Mouse (Mus musculus) kidney, postnatal 0 days (tissue): ENCODE measurements around the gene Suox. TPM values are rescaled to one million over a fixed set of nuclear protein-coding genes. Genes with fewer than 3 reads are reported as not detected.
"Not testable (repeated sequence)": the region's sequence is repeated elsewhere in the genome, so short reads cannot be mapped to it uniquely, and the experiment has no call there.

Experiments used
- ATAC-seq: fragments of 200-750 bp; cut with Nextera tagmentation; replicated peaks from 2 replicates; pipeline ENCODE4 v1.8.0; 2017; ENCODE audit warnings: low read depth, moderate number of reproducible peaks, moderate TSS enrichment, moderate library complexity; ENCODE audit not compliant: low FRiP score
- DNase-seq: peaks from one replicate; pipeline ENCODE4 v3.0.0-alpha.2; 2016; ENCODE audit warnings: low spot score
- H3K27ac ChIP-seq: fragments of 300-500 bp; sonication (generic); 2 replicates; pipeline ENCODE4 v1.5.1; 2014; ENCODE audit warnings: mild to moderate bottlenecking
- H3K27me3 ChIP-seq: fragments of 300-500 bp; sonication (generic); 2 replicates; pipeline ENCODE4 v1.6.1; 2014; ENCODE audit warnings: low read length, mixed read lengths; ENCODE audit not compliant: insufficient read depth
- H3K36me3 ChIP-seq: fragments of 300-500 bp; sonication (generic); 2 replicates; pipeline ENCODE4 v1.6.1; 2014; ENCODE audit warnings: low read length, mixed read lengths; ENCODE audit not compliant: insufficient read depth
- H3K4me1 ChIP-seq: fragments of 300-500 bp; sonication (generic); replicated peaks from 2 replicates; pipeline ENCODE4 v1.6.1; 2014; ENCODE audit warnings: antibody characterized with exemption, low read length, mixed read lengths; ENCODE audit not compliant: insufficient read depth
- H3K4me2 ChIP-seq: fragments of 300-500 bp; sonication (generic); 2 replicates; pipeline ENCODE4 v1.6.1; 2014; ENCODE audit warnings: mild to moderate bottlenecking, low read length, moderate library complexity, mixed read lengths
- H3K4me3 ChIP-seq: fragments of 300-500 bp; sonication (generic); replicated peaks from 2 replicates; pipeline ENCODE4 v1.5.1; 2014; ENCODE audit warnings: low read depth, low read length
- H3K9ac ChIP-seq: fragments of 300-500 bp; sonication (generic); 2 replicates; pipeline ENCODE4 v1.6.1; 2014; ENCODE audit warnings: low read depth, low read length
- H3K9me3 ChIP-seq: fragments of 300-500 bp; sonication (generic); replicated peaks from 2 replicates; pipeline ENCODE4 v1.6.1; 2016; ENCODE audit warnings: low read length, inconsistent platforms, mixed read lengths
- CTCF ChIP-seq: IDR thresholded peaks from 2 replicates; pipeline ENCODE4 v1.5.1; 2016; ENCODE audit warnings: antibody characterized with exemption, low read depth, mild to moderate bottlenecking, moderate library complexity
- WGBS: fragments of 180-500 bp; shearing (Covaris S2); extraction: QIAGEN DNeasy Blood & Tissue Kit; methylation state at CpG from one replicate; pipeline ENCODE4 v1.1.7; 2014; 5-methylcytosine and 5-hydroxymethylcytosine counted together
- polyA plus RNA-seq: library from polyadenylated mRNA; unstranded; fragments of >200 nt; fragmentation: Nextera tagmentation; extraction: Ambion mirVana; gene quantifications from 2 replicates; pipeline ENCODE4 v1.2.1, GENCODE M21; 2015

The Suox gene
- polyA plus RNA-seq, 1 experiment from 2014 or later = 15.1 TPM

GRCm38 (mm10) chr10:128629746-128630145 is 44.1 kb downstream of the Suox start:
- Histone ChIP-seq H3K9me3 (no peaks in the 10 kb centered on the region), H3K9ac (no peak overlapping the region), H3K4me3 (no peak overlapping the region), H3K36me3 (no peaks in the 10 kb centered on the region), H3K27ac (no peak overlapping the region), H3K27me3 (no peaks in the 10 kb centered on the region), H3K4me2 (no peak overlapping the region), H3K4me1 (no peaks in the 10 kb centered on the region)
- no peak for TF ChIP-seq CTCF
- DNase-seq = no peak
- no peak for ATAC-seq
- 81% methylated on average over 2 of the region's 2 CpGs for WGBS

GRCm38 (mm10) chr10:128627398-128628317 is 46.2 kb downstream of the Suox start:
- 77% methylated on average over 10 of the region's 10 CpGs for WGBS
- ATAC-seq = no peak

GRCm38 (mm10) chr10:128626311-128627310 is 47.3 kb downstream of the Suox start, which contains the start of gene Rps26:
Rps26 (minus strand) TSS chr10:128626747.
- peak; percentile 97 for ATAC-seq
- Histone ChIP-seq H3K36me3 (peaks cover 14% of the 10 kb centered on the region; the same call in 1 of the 2 replicates), H3K27me3 (no peaks in the 10 kb centered on the region), H3K27ac (peak within 1 kb of the TSS; percentile 69; the same call in 1 of the 2 replicates), H3K4me2 (peak within 1 kb of the TSS; percentile 76), H3K4me3 (peak within 1 kb of the TSS; percentile 72), H3K9me3 (no peaks in the 10 kb centered on the region), H3K9ac (peak within 1 kb of the TSS; percentile 90), H3K4me1 (no peaks in the 10 kb centered on the region)
- peak; percentile 60 for TF ChIP-seq CTCF
- DNase-seq = peak; percentile 99
- WGBS = 1% methylated on average over 40 of the region's 40 CpGs

More at GRCm38 (mm10) chr10:128627398-128628317, 46.2 kb downstream of the Suox start:
- TF ChIP-seq CTCF = no peak
- Histone ChIP-seq H3K4me1 (no peaks in the 10 kb centered on the region), H3K4me2 (no peak overlapping the region), H3K27ac (no peak overlapping the region), H3K36me3 (peaks cover 14% of the 10 kb centered on the region; the same call in 1 of the 2 replicates), H3K27me3 (no peaks in the 10 kb centered on the region), H3K9me3 (no peaks in the 10 kb centered on the region), H3K9ac (no peak overlapping the region), H3K4me3 (no peak overlapping the region)
- DNase-seq = no peak

DNA sequence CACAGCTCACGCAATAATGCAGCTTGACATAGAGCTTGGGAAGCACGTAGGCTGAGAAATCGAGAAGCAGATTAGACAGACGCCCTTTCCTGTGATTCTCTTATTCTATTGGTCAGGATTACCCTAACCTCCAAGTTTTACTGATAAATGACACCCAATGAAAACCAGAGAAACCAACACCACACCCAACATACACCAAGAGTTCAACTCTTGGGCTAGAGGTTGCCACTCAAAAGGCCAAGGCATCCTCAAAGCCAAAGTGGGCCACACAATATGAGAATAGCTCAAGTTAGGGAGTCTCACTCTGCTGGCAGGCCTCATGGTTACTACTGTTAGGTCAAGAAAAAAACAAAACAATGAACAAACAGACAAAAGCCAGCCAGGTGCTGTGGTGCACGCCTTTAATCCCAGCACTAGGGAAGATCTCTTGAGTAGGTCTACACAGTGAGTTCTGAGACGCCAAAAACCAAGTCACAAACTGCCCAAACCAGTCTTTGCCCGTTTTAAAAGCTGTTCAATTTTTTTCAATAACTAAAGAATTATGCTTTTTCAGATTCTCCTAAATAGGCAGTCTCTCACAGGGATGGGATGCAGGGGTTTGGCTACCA is 48.5 kb downstream of the Suox start:
- no peaks in the 10 kb centered on the region for H3K27me3 ChIP-seq
- peak overlapping the region; percentile 72 for H3K4me3 ChIP-seq
- no peak for ATAC-seq
- no peak for TF ChIP-seq CTCF
- WGBS = 40% methylated on average over 7 of the region's 7 CpGs
- peak overlapping the region; percentile 76 for H3K4me2 ChIP-seq
- H3K9me3 ChIP-seq = no peaks in the 10 kb centered on the region
- H3K9ac ChIP-seq = peak overlapping the region; percentile 90
- peaks cover 14% of the 10 kb centered on the region; the same call in 1 of the 2 replicates for H3K36me3 ChIP-seq
- DNase-seq = no peak
- H3K27ac ChIP-seq = peak overlapping the region; percentile 69; the same call in 1 of the 2 replicates
- H3K4me1 ChIP-seq = no peaks in the 10 kb centered on the region

GRCm38 (mm10) chr10:128623106-128623613 is 50.7 kb downstream of the Suox start:
- H3K27me3 ChIP-seq, H3K4me3 ChIP-seq, ATAC-seq, H3K9ac ChIP-seq, H3K4me2 ChIP-seq, DNase-seq, H3K9me3 ChIP-seq, H3K27ac ChIP-seq, H3K4me1 ChIP-seq: not testable (repeated sequence)
- H3K36me3 ChIP-seq = peaks cover 14% of the 10 kb centered on the region; the same call in 1 of the 2 replicates
- 79% methylated on average over 4 of the region's 4 CpGs for whole genome bisulfite sequencing
